Mouse (Mus musculus) left cerebral cortex, postnatal 36 days (tissue): ENCODE data around the gene Scn7a. TPM values are rescaled to one million over a fixed set of nuclear protein-coding genes. Genes with fewer than 3 reads are reported as not detected.

ENCODE experiments used
- DNase-seq, 2 experiments: peaks; one replicate each; pipeline ENCODE4 v3.0.0; 2021 to 2022; ENCODE audit warnings: low spot score in 2 of 2, mixed read lengths in 1 of 2
- intact Hi-C: fragments of 180-260 bp; cut with DNase I; formaldehyde crosslinking; loops from one replicate; pipeline ENCODE4 v1.15.1; 2025
- total RNA-seq, 2 experiments: library from RNA; stranded (reverse); gene quantifications; 2 replicates each; pipeline ENCODE4 v1.2.3; 2021

Scn7a gene
- 1 to 10 TPM; 2.0 to 2.6 TPM for total RNA-seq

DNA sequence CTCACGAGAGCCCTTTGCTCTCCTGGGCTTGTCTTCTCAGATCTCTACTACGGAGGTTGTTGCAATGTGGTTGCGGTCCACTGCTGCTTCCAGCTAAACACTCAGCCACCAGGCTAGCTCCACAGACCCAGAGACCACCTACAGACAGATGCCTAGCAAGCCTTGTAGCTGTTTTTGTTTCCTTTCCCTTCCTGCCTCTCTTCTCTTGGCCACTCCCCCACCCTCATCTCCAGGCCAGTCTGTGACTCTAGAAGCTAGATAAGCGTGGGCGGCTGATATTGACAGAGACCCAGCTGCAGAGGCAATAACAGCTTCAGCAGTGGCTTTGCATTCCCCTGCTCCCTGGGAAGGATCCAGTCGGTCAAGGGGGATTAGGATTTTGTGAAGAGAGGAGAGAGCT is at the start of gene Scn7a:
Gene Scn7a (minus strand): TSS at position 150 of the 400 bp plus-strand sequence.
- DNase-seq: peak in 1 of 2 experiments; percentile 3
- intact Hi-C loops: no loop called here

DNA sequence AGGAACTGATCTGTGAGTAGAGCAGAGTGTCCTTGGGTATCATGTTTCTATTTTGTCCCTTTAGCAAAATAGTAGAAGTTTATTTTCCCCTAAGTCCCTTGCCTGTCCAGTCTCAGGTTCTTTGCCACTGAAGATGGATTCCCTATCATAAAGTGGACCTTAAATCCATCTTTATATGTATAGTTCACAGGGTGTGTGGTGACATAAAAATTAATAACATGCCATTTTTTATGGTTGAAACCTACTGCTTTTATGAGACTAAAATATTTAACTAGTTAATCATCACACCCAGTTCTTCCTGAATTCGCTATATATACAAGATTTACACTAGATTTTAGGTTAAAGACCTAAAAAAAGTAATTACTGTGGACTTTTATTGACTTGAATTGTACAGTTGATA is 43.0 kb upstream of the Scn7a start:
- intact Hi-C loops: loop anchor here (10.0 kb wide), 1 partner anchor 1527 kb away; no protein-coding TSS in a partner anchor
- no peak for DNase-seq

DNA sequence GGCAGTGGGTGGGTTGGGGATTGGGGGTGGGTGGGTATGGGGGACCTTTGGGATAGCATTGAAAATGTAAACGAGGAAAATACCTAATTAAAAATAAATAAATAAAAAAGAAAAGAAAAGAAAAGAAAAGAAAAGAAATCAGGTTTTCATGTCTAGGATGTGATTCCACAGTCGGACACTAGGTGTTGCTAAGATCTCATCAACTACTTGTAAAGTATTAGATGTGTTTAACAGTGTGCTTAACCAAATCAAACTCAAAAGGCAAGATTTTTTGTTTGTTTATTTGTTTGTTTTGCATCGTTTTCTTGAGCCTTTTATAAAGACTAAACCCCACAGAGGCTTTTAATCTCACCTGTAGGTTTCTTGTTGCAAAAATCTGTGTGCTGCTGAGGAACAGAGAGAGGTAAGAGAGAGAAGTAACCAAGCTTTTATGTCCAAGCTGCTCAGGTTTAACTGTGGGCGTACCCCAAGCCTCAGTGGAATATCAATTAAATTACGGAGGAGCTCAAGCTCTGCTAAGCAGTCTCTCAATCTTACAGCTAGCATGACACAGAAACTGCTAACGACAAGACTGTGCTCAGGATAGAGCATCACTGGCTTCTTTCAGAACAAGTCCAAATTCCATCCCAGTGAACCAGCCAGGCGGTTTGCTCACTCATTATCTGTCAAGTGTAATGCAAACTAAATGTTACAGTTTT is 35.3 kb upstream of the Scn7a start:
- DNase-seq: no peak
- intact Hi-C loops: loop anchor here (10.0 kb wide), 1 partner anchor 1535 kb away; no protein-coding TSS in a partner anchor

DNA sequence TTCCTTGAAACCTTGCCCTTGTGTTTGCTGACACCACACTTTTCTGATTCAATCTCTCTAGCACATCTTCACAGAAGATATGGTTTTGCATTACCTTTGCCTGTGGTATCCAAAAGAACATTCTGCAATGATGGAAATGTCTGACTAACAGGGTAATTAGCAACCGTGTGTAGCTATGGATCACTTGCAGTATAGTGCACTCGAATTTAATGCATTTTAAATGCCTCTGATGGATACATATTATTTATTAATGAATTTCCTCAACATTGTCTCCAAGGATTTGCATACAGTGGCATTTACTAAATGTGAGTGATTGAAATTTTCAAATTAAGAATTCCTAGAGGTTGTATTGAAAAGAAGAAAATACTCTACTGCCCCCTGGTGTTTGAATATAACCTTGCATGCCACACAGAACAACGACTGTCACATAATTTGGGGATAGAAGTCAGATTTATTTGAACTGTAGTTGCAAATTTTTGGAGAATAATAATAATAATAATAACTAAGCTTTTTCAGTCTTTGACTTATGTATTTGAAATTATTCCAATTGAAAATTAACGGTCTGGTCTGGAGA is 15.0 kb upstream of the Scn7a start:
- intact Hi-C loops: loop anchor here (2.0 to 10.0 kb wide), 2 partner anchors 327 to 545 kb away; partner anchors contain the start of gene Ttc21b
- no peak for DNase-seq

DNA sequence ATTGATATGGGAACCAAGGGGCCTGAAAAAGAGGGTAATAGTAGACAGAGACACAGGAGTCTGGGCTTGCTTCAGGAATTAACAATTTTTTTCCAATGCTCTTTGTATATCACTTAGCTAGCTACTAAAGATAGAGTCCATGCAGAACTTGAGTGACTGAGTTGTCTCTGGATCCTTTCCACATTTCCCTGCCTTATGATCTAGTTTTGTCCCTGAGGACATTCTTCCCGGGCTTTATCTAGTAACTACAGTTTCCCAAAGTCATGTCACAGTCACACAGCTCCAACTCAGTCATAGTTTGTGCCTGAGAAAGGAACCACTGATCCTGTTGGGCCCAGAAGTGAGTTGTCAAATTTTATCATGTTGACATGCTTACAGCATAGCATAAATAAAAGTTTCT is 12.8 kb upstream of the Scn7a start:
- no peak for DNase-seq
- intact Hi-C loops: loop anchor here (10.0 kb wide), 1 partner anchor 543 kb away; the partner anchor contains the start of gene Ttc21b

DNA sequence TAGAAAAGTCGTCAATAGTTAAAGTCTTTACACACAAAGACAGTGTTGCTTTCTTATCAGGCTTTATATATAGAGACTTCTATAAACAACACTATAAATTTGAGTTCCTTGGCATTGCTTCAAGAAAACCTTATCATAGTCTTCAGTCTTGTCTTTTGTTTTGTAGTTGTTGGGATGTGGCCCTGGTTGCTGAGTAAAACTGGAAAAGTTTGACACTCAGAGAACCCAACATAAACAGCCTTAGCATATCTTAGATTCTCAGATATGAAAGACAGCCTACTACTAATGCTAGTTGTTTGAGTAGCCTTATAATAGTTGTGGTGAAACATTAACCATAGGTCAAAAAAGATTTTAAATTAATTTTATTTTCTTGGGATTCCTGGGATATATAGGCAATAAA is 6.9 kb upstream of the Scn7a start:
- intact Hi-C loops: loop anchor here (10.0 kb wide), 1 partner anchor 537 kb away; the partner anchor contains the start of gene Ttc21b
- no peak for DNase-seq

DNA sequence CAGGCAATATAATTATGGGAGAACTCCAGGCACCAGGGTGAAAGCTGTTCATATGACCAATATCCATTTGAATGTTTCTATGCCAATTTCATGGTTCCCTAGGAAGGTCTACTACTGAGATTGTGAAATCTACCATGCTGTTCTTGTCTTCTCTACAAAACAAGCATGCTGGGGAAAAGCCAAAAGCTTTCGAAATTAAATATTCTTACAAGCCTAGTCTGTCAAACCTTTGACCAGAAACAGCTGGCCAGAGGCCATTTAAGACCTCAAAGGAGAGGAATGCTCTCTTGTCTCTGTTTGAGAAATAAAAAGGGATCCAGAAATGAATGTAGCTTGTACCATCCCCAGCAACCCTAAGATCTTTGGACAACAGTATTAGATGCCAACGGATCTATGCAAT is 3.8 kb downstream of the Scn7a start:
- no peak for DNase-seq
- intact Hi-C loops: no loop called here

DNA sequence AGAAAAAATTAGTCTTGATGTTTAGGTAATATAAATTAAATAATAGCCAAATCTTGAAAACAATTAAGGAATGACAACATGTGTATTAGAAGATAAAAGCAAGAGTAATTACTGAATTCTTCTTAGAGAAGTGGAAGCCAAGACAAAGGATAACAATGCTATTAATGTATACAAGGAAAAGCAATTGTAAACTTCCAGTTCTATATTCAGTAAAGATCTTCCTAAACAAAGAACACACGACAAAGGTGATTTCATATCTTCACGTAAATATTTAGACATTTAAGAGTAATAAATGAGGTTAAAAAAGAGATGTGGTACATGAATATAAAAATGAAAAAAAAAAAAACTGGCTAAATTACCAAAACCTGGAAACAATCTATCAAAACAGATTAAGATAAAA is 16.7 kb downstream of the Scn7a start:
- no peak for DNase-seq

DNA sequence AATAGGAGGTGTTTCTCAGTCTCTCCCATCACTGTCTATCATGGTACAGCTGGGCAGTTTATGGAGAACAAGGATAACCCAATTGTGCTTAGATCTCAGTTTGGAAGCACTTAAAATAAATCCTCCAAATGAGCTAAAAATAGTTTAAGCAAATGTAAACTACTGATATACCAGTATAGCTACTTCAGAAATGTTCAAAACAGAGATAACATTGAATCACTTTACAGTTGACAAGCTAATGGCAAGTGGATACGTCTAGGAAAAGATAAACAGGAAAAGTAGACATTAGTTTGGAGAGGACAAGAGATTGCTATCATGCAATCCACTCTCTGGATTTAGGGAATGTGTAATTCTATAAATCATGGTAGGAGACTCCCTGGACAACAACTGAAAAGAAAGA is 19.5 kb downstream of the Scn7a start:
- intact Hi-C loops: no loop called here
- no peak for DNase-seq

More for the DNA sequence above, 16.7 kb downstream of the Scn7a start:
- intact Hi-C loops: no loop called here

DNA sequence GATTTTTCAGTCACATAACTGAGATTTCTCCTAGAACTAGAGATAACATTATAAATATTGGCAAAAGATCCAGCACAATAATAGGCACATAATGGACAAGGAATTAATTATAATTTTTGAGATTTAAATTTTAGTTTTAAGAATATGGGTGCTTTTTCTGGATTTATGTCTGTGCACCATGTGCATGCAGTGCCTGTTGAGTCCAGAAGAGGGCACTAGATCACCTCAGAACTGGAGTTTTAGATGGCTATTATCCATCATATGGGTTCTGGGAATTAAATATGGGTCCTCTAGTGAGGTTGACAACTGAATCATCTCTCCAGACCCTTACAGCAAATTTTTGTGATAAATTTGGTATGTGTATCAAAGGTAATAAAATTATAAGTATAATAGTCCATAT is 21.8 kb downstream of the Scn7a start:
- intact Hi-C loops: no loop called here

DNA sequence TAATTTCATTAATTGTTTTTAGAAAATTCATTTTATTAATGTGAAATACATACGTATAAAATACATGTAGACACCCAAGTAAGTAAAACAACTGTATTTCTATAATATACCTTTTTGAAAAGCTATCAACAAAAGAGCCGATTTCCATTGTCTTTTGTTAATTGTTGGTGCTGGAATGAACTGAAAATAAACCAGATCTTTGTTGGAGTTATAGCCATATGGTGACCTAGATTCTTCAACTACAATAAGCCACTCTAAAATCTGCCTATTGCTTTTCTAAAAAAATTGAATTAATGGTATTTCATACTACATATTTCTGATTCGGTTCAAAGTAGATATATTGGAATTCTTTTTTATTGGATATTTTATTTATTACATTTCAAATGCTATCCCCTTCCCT is 56.7 kb downstream of the Scn7a start:
- intact Hi-C loops: no loop called here
- DNase-seq: no peak

More for the DNA sequence above, 21.8 kb downstream of the Scn7a start:
- no peak for DNase-seq

DNA sequence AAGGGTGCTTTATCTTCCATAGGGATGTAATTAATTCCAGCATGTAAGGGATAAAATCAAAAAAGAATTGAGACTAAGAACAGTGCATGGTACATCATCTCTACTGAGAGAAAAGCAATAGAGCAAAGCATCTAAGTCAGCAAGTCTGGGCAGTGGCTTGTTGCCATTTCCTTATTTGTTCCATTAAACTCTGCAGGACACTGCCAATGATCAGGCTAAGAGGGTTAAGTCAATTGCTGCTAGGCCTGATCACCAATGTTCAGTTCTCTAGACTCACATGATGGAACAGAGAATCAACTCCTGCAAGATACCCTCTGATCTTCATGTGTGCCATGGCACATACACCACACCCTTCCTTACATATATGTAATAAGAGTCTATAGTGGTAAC is 57.1 kb downstream of the Scn7a start:
- intact Hi-C loops: no loop called here
- no peak for DNase-seq

DNA sequence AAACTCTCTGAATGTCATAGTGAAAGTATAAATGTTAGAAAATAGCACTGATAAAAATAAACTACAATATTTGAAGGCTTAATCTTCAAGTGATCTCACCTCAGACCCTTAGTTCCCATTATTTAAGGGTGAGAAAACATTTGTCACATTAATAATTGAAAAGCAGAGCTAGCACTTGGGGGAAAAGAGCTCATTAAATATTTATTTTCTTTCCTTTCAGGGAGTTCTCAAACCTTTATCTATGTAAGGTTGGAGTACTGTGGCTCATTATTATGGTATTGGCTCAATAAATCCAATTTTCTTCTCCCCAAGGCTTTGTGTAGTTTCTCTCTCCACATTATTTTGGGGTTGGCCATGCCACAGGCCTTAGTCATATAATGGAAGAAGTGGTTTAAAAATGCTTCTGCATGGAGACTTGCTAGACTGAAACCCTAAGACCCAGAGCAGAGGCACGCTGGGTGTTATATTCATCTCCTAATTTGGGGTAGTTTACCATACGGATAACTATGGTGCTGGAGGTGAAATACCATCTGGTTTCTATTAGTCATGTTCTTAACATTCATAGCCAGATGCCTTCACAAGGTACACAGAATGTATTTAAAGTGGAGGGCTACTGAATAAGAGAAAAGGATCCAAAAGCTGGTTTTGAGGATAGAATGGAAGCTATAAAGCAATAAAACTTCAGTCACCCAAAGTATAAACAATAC is 57.7 kb downstream of the Scn7a start:
- intact Hi-C loops: no loop called here
- no peak for DNase-seq

DNA sequence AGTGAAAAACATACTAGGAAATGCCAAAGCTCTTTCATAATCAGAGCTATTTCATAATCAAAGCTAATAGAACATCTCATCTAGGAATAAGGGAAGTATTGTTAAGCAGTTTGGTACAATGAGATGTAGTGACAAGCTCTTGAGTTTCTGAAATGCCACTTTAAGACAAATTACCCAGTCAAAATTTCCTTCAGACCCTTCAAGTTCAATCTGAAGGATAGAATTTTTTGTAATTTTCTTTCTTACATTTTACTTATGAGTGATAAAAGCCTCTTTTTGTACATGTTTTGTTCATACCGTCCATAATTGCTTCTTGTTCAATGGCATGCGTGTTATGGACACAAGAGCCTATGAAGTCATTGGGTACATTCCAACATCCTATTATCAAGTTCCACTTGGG is 72.6 kb downstream of the Scn7a start:
- DNase-seq: no peak

DNA sequence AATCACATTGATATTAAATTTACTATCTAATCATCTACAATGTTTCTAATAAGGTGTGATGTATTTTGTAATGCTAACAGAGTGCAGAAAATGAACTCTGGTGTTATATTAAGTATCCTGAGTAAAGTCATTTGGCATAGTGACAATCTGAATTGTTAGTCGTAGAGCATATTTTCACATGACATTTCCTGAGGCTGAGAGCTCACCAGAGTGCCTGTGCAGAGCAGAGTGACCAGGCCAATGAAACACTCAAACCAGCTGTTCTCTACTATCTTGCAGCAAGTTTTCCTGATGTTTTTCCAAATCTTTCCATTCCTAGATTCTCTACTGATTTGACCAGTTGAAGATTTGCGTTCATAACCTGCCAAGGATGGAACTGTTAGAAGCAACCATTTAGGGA is 92.4 kb downstream of the Scn7a start:
- DNase-seq: no peak
- intact Hi-C loops: no loop called here

More for the DNA sequence above, 72.6 kb downstream of the Scn7a start:
- intact Hi-C loops: no loop called here

DNA sequence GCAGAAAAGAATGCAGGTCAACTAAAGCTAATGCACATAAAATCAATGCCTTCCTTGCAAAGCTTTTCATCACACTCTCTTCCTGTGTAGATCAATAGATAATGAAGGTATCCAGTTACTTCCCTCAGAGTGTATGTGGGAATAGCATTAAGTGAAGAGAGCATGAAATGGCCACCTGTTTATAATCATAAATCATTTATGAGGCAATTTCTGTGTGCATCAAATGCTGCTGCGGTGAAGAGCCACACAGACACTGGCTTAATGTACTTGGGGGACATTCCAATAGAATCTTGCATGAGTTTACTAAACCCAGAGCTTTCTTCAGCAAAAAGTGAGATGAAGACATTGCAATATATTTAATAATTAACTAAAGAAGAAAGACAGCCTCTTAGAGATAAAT is 122.7 kb downstream of the Scn7a start:
- no peak for DNase-seq
- intact Hi-C loops: no loop called here

DNA sequence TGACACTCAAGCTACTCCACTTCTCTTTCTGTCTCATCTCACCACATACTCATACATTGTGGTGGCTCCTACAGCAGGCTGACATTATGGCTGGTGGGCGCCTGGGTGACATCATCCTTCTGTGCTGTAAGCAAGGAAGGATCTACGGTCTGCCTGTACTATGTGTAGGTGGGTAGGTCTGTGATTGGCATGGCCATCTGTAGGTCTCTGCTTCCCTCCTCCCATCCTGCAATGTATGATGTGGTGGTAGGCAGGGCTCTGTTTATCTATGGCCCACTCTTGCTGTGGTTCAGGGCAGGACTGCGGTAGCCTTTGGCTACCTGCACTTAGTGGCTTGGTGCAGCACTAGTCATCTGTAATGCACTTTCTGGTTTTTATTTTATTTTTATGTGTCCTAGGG is 128.3 kb downstream of the Scn7a start:
- intact Hi-C loops: no loop called here

DNA sequence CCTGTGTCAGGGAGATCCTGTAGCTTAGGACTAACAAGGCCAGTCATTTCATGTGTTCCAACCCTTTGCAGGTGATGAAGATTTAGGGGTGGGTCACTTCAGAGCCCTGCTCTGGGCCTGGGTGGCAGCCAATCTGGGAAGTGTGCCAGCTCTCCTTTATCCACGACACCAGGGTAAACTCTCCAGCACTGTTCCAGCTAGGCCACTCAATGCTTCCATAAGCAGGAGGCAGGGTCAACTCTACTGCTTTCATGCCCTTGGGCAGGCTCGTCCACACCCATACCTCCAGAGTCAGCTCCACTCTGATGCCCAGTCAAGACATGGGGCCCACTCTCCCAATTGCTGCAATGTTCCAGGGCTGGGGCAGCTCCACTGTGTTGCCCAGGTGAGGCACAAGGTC is 129.3 kb downstream of the Scn7a start:
- intact Hi-C loops: no loop called here
- DNase-seq: no peak

More for the DNA sequence above, 128.3 kb downstream of the Scn7a start:
- DNase-seq: no peak

DNA sequence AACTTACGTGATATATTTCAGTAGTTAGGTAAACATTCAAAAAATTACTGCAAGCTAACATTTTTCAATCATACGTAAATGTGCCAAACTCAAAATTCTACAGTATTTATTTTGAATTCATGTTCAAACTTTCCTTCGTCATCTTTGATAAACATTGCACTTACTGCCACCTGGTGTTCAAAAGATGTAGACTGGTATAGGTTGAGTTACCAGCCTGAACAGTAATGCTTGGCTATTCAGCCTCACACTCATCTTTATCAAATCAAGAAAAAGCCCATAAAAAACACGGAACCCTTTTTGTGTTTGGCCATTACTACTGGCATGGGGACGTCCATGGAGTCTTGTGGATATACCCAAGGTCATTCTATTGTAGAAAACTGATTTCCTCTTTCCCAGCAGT is 140.3 kb downstream of the Scn7a start:
- no peak for DNase-seq

DNA sequence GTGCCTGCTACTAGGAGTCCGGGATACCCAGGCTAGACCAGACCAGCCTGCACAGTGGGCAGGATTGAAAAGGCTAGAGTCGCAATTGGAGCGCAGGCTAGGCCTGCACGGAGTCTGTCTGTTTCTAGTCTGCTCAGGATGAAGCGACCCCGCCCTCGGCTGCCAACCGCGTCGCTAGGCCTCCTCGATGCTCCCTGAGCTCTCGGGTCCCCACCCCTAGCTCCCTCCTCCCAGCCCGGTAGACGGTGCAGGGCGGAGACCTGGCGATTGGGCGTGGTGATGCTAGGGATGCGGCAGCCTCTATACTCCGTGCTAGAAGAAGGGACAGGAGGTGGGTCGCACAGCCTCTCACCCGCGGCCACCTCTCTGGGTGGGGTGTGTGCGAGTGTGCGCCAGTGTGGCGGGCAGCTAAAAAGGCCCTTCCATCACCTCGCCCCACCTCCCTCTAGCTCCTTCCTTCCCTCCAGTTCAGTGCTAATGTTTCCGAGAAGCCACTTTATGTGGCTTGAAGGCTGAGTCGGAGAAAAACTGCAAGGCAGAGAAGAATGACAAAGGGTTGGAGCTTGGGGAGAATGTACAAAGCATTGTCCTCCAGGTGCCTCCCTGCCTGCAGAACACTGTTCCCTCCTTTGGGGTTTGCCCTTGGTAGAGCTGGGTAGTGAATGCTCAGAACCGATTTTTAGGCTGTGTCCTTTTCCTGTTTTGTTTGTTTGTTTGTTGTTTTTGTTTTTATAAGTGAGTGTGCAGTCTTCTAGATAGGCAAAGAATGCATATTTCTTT is 149.9 kb downstream of the Scn7a start, which contains the start of gene Scn9a:
Gene Scn9a (minus strand): TSS at position 383 of the 780 bp plus-strand sequence.
- intact Hi-C loops: no loop called here

More for the DNA sequence above, 140.3 kb downstream of the Scn7a start:
- intact Hi-C loops: loop anchor here (2.0 kb wide), 1 partner anchor 388 kb away; the partner anchor contains the start of gene Ttc21b

More for the DNA sequence above, 149.9 kb downstream of the Scn7a start, which contains the start of gene Scn9a:
- DNase-seq: peak; percentile 24 to 25
